Mouse (Mus musculus): Measurements from ENCODE around the gene Anxa11.
"Not testable (repeated sequence)": the region's sequence is repeated elsewhere in the genome, so short reads cannot be mapped to it uniquely, and the experiment has no call there.

The Anxa11 gene

GRCm38 (mm10) chr14:25872461-25873415, 30.8 kb downstream of the Anxa11 start:
- no peak for DNase-seq

DNA sequence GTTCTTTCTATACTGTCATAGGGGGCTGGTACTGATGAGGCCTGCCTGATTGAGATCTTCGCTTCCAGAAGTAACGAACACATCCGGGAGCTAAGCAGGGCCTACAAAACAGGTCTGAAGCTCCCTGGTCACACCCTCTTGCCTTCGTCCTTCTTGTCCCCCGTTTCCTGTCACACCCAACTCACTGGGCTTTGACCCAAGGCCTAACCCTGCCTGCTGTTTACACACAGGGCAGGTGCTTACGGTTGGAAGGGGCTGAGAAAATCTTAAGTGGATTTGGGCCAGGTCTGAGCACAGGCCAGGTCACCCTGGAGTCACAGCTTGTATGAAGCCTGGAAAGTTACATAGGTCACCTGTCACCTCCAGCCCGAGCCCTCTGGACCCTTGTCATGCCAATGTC, 34.7 kb downstream of the Anxa11 start:
- not testable (repeated sequence) for DNase-seq

DNA sequence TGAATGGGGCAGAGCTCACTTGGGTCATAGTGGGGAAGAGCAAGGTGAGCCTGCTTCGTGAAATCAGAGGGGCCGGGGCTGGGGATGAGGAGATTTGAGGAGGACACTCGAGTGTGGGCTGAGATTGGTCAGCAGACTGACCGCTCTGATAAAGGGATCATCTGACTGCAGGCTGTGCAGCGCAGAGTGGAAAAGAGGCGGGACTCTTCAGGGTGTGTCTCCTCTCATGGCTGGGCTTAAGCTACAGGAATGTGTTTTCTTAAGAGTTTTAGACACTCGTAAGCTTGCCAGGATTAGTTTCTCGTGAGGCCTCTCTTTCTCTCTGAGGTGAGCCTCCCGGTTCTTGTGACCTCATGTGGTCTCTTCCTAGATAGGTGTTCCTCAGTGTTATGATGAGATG, 39.8 kb downstream of the Anxa11 start:
- not testable (repeated sequence) for DNase-seq

- DNase-seq, result not testable (repeated sequence)
Measured at GRCm38 (mm10) chr14:25885886-25886285, 43.9 kb downstream of the Anxa11 start.

DNA sequence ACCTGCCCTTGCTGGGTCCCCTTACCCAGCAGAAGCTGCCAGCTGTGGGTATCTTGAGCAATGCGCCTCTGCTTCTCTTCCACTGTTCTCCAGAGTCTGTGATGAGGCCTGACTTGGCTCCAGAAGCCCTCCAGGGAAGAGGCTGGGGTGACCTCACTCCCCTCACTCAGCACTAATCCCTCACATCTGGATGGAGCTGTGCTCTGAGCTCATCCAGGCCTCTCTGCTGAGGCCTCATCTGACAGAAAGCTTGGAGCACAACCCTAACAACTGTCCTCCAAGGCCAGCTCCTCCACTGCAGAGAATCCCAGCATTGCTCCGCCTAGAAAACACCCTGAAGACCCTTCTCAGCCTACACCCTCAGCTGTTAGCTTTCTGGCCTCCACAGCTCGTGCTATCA, 52.6 kb downstream of the Anxa11 start:
- DNase-seq, result not testable (repeated sequence)

DNA sequence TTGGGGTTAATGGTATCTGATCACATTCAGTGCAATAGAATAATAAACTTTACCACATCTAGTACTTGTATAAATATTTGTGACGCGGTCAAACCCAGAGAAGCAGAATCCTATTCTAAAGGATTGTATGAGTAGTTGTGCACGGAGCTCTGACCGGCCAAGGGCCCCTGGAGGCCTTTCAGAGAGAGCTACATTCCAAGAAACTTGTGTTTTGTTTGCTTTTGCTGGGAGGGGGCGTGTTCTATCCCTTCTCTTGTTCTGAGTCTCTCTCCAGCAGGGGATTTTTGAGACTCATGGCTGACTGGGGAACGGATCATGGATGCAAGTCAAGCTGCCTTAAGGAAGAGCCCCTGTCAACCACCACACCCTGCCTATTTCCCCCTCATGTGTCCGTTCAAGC, 53.7 kb downstream of the Anxa11 start:
- DNase-seq, result not testable (repeated sequence)

DNA sequence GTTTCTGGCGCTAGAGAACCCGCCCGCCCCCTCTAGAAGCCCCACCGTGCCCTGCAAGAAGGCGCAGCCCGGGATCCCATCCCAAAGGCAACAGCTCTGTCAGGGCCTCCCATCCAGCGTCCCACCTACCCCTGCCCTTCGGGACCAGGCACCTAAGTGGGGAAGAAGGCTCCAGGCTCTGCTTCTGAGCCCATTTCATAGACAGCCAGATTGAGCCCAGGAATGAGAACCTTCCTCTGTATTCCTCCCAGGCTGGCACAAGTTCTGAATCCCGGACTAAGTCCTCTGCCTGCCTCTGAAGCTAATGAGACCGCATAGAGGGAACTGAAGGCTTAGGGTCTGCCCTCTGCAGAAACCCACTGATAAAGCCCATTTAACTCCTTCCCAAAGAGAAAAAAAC, 61.0 kb downstream of the Anxa11 start, which contains the start of gene Plac9a:
TSS of gene Plac9a (minus strand) at position 101 of the 400 bp plus-strand sequence.
- DNase-seq, result not testable (repeated sequence)

DNA sequence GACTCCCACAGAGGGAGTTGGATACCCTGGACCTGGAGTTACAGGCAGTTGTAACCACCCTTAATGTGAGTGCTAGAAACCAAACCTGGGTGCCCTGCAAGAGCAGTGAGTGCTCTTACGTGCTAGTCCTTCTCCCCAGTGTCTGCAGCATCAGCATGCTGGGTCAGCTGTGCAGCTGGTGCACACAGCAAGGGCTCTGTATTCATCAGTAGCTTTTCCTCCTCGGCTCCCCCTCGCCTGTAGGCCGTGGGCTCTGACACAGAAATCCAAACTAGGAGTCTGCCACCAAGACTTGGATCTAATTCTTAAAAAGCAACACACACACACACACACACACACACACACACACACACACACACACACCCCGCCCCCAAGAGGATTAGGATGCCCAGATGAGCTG, 63.3 kb downstream of the Anxa11 start:
- not testable (repeated sequence) for DNase-seq

DNA sequence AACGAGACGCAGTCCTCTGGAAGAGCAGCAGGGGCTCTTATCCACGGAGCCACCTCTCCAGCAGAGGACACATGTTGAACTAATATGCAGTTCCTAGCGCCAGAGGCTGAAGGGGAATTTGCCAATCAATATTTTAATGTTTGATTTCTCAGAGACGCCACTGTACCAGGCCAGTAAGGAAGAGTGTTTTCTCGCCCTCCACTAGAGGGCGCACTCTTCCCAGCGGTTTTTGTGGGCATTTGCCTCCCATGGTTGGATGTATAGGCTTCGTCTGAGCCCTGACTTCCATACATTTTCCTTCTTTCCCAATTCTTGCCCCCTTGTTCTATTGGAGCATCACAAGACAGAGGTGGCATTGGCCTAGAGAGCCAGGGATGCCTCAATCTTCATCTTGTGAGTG, 65.3 kb downstream of the Anxa11 start:
- DNase-seq, result not testable (repeated sequence)

DNA sequence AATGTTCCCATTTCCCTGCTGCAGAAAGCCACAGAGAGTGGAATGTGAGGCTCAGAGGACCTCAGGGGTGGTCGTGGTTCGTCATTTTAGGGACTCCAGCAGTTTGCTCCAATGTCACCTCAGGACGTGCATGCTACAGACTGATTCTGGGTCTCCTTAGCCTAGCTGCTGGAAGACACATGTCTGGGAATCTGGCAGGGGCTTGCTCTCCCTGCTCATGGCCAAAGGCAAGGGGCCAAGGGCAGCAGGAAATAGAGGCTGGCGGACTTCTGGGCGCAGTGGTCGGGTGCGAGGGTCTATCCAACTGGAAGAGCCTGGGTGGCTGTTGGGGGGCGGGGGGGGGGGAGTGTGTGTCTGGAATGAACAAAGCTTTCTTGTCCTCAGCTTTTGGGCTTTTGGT, 67.0 kb downstream of the Anxa11 start:
- DNase-seq, result not testable (repeated sequence)

DNA sequence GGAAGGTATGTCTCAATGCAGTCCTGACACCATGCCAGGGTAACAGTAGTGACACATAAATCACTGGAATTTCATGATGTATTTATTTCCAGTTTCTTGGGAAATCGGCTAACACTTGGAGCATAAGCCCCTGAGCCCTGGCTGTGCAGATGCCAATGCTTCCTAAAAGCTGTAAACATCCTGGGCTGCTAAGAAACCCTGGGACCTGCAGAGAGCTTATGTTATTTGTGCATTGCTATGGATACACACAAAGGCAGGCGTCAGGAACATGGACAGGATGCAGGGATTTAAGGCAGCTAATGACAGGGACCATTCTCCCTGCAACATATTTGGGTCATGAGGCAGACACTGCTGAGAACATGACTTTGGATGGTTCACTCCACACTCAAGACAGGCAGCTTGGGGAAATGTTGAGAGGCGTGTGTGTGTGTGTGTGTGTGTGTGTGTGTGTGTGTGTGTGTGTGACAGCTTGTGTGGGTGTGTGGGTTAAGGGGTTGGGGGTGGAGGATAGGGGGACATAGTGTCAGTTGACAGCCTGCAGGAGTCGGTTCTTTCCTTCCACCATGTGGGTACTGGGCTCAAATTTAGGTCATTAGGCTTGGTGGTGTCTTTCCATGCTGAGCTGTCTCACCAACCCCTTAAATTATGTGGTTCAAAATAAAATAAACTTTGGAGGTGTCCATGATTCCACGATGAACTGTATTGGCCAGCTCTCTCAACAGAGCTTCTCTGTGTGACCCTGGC, 76.6 kb downstream of the Anxa11 start:
- not testable (repeated sequence) for DNase-seq

DNA sequence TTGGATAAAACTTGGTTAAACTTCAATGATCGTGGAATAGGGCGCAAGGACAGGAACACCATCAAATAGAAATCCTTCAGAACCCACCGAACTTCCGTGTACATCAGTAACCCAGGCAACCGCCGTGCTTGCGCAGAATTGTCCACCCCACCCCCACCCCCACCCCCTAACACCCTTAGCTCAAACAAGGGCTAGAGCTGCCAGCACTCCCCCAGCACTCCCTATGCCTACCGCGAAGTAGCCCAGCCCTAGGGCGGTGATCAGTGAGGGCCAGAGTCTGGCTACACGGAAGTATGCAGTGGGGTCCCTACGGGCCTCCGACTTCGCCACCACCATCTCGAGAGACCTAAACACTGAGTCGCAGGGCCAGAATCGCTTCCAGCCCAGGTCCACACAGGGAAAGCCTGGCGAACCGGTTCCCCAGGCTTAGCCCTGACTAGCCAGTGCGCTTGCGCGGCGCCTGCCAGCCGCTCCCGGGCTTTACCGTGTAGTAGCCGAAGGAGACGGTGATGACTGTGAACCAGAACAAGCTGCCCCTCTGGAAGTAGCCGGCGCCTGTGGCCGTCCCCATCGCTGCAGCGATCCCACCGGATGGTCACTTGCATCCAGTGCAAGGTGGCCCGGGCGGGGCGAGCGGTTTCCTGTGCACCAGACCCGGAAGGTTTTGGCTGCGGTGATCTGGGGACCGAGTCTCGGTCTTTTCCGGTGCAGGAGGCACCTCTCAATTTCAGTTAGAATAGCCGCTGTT, 85.0 kb downstream of the Anxa11 start:
- DNase-seq, result not testable (repeated sequence)

DNA sequence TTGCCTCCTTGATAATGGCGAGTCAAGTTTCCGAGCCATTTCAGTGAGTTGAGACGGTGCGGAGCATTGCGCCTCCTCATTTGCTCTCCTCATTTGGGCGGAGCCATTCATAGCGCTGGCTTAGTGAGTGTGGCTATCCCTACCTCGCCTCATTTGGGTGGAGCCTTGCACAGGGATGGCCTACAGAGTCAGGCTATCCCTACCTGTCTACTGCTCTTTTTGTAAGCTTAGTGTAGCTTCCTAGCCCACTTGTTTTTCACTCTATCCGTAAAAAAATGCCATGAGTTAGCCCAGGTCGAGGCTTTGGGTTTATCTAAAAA, 85.6 kb downstream of the Anxa11 start, which contains the start of gene Tmem254a:
TSS of gene Tmem254a (minus strand) at position 111 of the 320 bp plus-strand sequence.
- not testable (repeated sequence) for DNase-seq

Data from thymus, adult 18-20 months (tissue).